Comparison of ENCODE assay signal across 10 mouse cellular contexts in genomic region chr17:56406878-56407277, GRCm38 (mm10).
A peak's percentile ranks its signal among the peaks of the same experiment; 100 is the strongest.
DNase-seq lines count a peak whose midpoint lies in the region; ATAC-seq and TF ChIP-seq lines count a peak whose summit lies in the region.
"Had no signal": no experiment of that assay in that cellular context is flagged by ENCODE, and none has a peak within 500 bp of the region (broad histone marks: within the 10 kb centered on the region; RNA-seq: fewer than 3 reads in every experiment).

No protein-coding gene starts in this region.

- H3K36me3 ChIP-seq in lung, embryonic 14.5 days (ENCODE audit: insufficient read depth): peaks cover 47% of the 10 kb centered on the region
- peaks cover 64% of the 10 kb centered on the region for H3K36me3 ChIP-seq in forebrain, embryonic 13.5 days (ENCODE audit: poor library complexity, severe bottlenecking)
- H3K36me3 ChIP-seq in limb, embryonic 10.5 days: peaks cover 57% of the 10 kb centered on the region

- H3K9ac ChIP-seq in lung, embryonic 14.5 days: no peak overlapping the region
- no peak overlapping the region for H3K9ac ChIP-seq in forebrain, embryonic 13.5 days

- no peak overlapping the region for H3K4me3 ChIP-seq in lung, embryonic 14.5 days (ENCODE audit: low read depth, low read length)
- H3K4me3 ChIP-seq in forebrain, embryonic 13.5 days: no peak overlapping the region
- no peak overlapping the region for H3K4me3 ChIP-seq in limb, embryonic 10.5 days
- H3K4me3 ChIP-seq: myocyte had no signal

- no peak for DNase-seq in lung, embryonic 14.5 days
- no peak for DNase-seq in lung, postnatal 4 days
- no peak for DNase-seq in limb, embryonic 10.5 days (ENCODE audit: low spot score)
- DNase-seq in retina, postnatal 1 day: peak; percentile 66
- DNase-seq in adrenal gland, adult 2 months: no peak
- no peak for DNase-seq in adrenal gland, postnatal 10 days
- DNase-seq: cerebellum, adult 11-12 months; kidney, adult 9 months had no signal

- no peaks in the 10 kb centered on the region for H3K9me3 ChIP-seq in lung, embryonic 14.5 days (ENCODE audit: low read depth, low read length)
- no peaks in the 10 kb centered on the region for H3K9me3 ChIP-seq in forebrain, embryonic 13.5 days (replicated peaks)
- no peaks in the 10 kb centered on the region for H3K9me3 ChIP-seq in limb, embryonic 10.5 days (replicated peaks)

- TF ChIP-seq CTCF in lung, embryonic 14.5 days (IDR thresholded peaks at IDR 0.05; ENCODE audit: low read depth): no peak

- H3K4me2 ChIP-seq in lung, embryonic 14.5 days: no peak overlapping the region
- H3K4me2 ChIP-seq in forebrain, embryonic 13.5 days: no peak overlapping the region

- no peaks in the 10 kb centered on the region for H3K27me3 ChIP-seq in lung, embryonic 14.5 days (ENCODE audit: insufficient read depth, low read length)
- H3K27me3 ChIP-seq in forebrain, embryonic 13.5 days: no peaks in the 10 kb centered on the region
- no peaks in the 10 kb centered on the region for H3K27me3 ChIP-seq in limb, embryonic 10.5 days (ENCODE audit: low read depth, poor library complexity, severe bottlenecking)

- no peak for ATAC-seq in lung, embryonic 14.5 days (ENCODE audit: insufficient read depth)
- ATAC-seq in forebrain, embryonic 13.5 days: peak; percentile 3; the same call in 1 of the 2 replicates

- WGBS in lung, embryonic 14.5 days: 52% methylated on average over 4 of the region's 4 CpGs
- 48% methylated on average over 4 of the region's 4 CpGs for WGBS in forebrain, embryonic 13.5 days
- 68% methylated on average over 4 of the region's 4 CpGs for WGBS in limb, embryonic 10.5 days

- 0 out of 2 replicates have a peak, but pooled peaks cover 4% of the 10 kb centered on the region for H3K4me1 ChIP-seq in lung, embryonic 14.5 days (ENCODE audit: insufficient read depth)
- peaks cover 35% of the 10 kb centered on the region for H3K4me1 ChIP-seq in forebrain, embryonic 13.5 days
- H3K4me1 ChIP-seq in limb, embryonic 10.5 days: peaks cover 33% of the 10 kb centered on the region

- peak overlapping the region; percentile 42; the same call in 1 of the 2 replicates for H3K27ac ChIP-seq in lung, embryonic 14.5 days (ENCODE audit: low read depth)
- peak overlapping the region; percentile 72 for H3K27ac ChIP-seq in forebrain, embryonic 13.5 days
- peak overlapping the region; percentile 66; the same call in 1 of the 2 replicates for H3K27ac ChIP-seq in limb, embryonic 10.5 days
